Mouse (Mus musculus): Measurements from ENCODE around the gene Bmpr1a.

- no peak for TF ChIP-seq CTCF (IDR thresholded peaks at IDR 0.05; ENCODE audit: extremely low read depth, insufficient read length, insufficient replicate concordance, low read depth, low read length)
- TF ChIP-seq POLR2A (IDR thresholded peaks at IDR 0.05; ENCODE audit: low read depth, low read length) = no peak
Measured at GRCm38 (mm10) chr14:34486169-34486568, 17.0 kb downstream of the Bmpr1a start.

Measured in small intestine, adult 2 months (tissue).